Mouse (Mus musculus) cerebellum, adult 11 months (tissue): ENCODE results near the gene Cstad.

Experiments used
- DNase-seq: peaks from one replicate; pipeline ENCODE4 v3.0.0; 2022

The Cstad gene

GRCm38 (mm10) chr2:30594641-30595379 lies at the start of gene Cstad:
Cstad (plus strand) TSS chr2:30595040.
- peak; percentile 75 for DNase-seq

- no peak for DNase-seq
These were observed 49.1 kb upstream of the Cstad start for GRCm38 (mm10) chr2:30545706-30546105.

GRCm38 (mm10) chr2:30546219-30546618 lies 48.6 kb upstream of the Cstad start:
- no peak for DNase-seq

GRCm38 (mm10) chr2:30547455-30548217 lies 47.2 kb upstream of the Cstad start:
- no peak for DNase-seq

GRCm38 (mm10) chr2:30551579-30551978 lies 43.3 kb upstream of the Cstad start:
- no peak for DNase-seq

- DNase-seq = peak; percentile 53
These were observed 40.8 kb upstream of the Cstad start for GRCm38 (mm10) chr2:30553851-30554540.

GRCm38 (mm10) chr2:30555257-30555656 lies 39.6 kb upstream of the Cstad start:
- no peak for DNase-seq

- no peak for DNase-seq
These were observed 38.3 kb upstream of the Cstad start for GRCm38 (mm10) chr2:30556495-30556894.

- no peak for DNase-seq
These were observed 35.3 kb upstream of the Cstad start for GRCm38 (mm10) chr2:30559552-30559951.

- DNase-seq = no peak
These were observed 32.3 kb upstream of the Cstad start for GRCm38 (mm10) chr2:30562553-30562952.

GRCm38 (mm10) chr2:30571647-30572046 lies 23.2 kb upstream of the Cstad start:
- DNase-seq = no peak

GRCm38 (mm10) chr2:30573522-30573921 lies 21.3 kb upstream of the Cstad start:
- DNase-seq = no peak

GRCm38 (mm10) chr2:30577010-30577409 lies 17.8 kb upstream of the Cstad start:
- DNase-seq = no peak

- no peak for DNase-seq
These were observed 16.8 kb upstream of the Cstad start for GRCm38 (mm10) chr2:30578006-30578405.

- DNase-seq = no peak
These were observed 7.7 kb upstream of the Cstad start for GRCm38 (mm10) chr2:30587161-30587560.

GRCm38 (mm10) chr2:30587671-30588070 lies 7.2 kb upstream of the Cstad start:
- DNase-seq = no peak

- no peak for DNase-seq
These were observed 5.8 kb upstream of the Cstad start for GRCm38 (mm10) chr2:30588985-30589511.

- DNase-seq = no peak
These were observed 5.1 kb upstream of the Cstad start for GRCm38 (mm10) chr2:30589781-30590180.

- DNase-seq = peak; percentile 56
These were observed 3.9 kb upstream of the Cstad start for GRCm38 (mm10) chr2:30590909-30591308.

GRCm38 (mm10) chr2:30592391-30592790 lies 2.4 kb upstream of the Cstad start:
- DNase-seq = no peak

- no peak for DNase-seq
These were observed 1.9 kb upstream of the Cstad start for GRCm38 (mm10) chr2:30592951-30593350.

GRCm38 (mm10) chr2:30593636-30594310 lies 1.1 kb upstream of the Cstad start:
- DNase-seq = no peak

- no peak for DNase-seq
These were observed 956 bp downstream of the Cstad start for GRCm38 (mm10) chr2:30595796-30596195.
